Mouse (Mus musculus): ENCODE data around the gene Wfdc15a.
"Not testable (repeated sequence)": the region's sequence is repeated elsewhere in the genome, so short reads cannot be mapped to it uniquely, and the experiment has no call there.

Wfdc15a gene

DNA sequence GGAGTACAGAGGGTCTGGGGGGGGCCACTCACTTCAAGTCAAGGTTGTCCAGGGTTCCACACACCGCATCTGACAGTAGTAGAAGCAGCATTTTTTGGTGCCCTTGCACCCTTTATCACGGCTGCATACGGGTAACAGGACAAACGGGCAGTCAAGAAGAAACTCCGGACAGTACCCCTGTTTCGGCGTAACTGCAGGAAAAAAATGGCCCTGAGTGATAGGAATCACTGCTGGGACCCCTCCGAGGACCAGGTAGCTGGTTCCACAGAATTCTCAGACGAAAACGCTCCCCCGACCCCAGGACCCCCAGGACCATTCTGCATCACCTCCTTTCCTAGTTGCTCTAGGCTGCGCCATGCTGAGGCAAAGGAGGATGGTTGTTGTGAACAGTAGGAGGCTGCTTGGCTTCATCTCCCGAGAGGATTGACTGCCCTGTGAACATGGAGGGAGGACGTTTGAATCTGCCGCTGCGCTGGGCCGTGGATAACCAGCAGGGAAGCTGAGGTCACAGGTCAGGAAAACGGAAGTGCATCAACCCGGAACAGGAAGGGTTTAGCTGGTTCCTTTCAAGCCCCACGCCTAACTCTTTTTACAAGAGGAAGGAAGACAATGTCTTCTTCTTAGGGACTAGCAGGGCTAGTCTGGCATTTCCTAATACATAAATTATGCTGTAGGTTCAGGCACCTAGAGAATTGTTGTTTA lies at the start of gene Wfdc15a:
Gene Wfdc15a (minus strand): TSS at position 505 of the 702 bp plus-strand sequence.
- DNase-seq (ENCODE audit: low read depth in 1 of 2, low spot score in 2 of 2), result no peak

DNA sequence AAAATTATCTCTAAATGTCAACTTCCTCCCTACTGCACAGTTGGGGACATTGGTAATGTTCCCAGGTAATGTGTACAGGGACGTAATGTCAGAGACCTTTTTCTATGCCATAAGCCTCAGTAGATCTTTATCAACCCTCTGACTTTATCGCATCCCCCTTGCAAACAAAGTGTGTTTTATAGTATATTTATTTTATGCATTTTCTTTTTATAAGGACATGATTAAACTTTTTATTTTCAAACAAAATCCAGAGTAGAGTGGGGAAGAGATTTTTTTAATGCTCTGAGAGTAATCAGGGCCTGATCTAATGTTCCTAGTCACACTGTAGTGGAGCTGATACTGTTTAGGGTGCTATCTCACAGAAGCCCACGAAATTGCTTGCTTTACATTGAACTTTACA lies 38.4 kb upstream of the Wfdc15a start, which contains the start of gene Svs2:
Gene Svs2 (minus strand): TSS at position 101 of the 400 bp plus-strand sequence.
- DNase-seq (ENCODE audit: low read depth in 1 of 2, low spot score in 2 of 2), result no peak

DNA sequence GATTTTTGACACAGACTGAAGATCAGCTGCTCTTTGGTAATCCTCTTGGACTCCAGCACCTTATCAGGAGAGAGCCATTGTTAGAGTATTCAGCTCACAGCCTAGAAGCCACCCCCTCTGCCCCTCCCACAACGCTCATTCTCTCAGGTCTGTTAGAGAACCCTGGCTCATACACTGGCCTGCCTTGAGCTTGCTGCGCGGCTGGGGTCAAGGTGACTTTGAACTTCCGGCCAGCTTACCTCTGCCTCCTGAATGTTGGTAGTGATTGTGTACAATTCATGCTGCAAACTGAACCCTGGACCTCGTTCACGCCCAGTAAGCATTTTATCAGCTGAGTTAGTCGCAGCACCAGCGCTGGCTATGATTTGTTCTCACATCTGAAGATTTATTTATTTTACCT lies 32.7 kb upstream of the Wfdc15a start:
- no peak for DNase-seq (ENCODE audit: low read depth in 1 of 2, low spot score in 2 of 2)

DNA sequence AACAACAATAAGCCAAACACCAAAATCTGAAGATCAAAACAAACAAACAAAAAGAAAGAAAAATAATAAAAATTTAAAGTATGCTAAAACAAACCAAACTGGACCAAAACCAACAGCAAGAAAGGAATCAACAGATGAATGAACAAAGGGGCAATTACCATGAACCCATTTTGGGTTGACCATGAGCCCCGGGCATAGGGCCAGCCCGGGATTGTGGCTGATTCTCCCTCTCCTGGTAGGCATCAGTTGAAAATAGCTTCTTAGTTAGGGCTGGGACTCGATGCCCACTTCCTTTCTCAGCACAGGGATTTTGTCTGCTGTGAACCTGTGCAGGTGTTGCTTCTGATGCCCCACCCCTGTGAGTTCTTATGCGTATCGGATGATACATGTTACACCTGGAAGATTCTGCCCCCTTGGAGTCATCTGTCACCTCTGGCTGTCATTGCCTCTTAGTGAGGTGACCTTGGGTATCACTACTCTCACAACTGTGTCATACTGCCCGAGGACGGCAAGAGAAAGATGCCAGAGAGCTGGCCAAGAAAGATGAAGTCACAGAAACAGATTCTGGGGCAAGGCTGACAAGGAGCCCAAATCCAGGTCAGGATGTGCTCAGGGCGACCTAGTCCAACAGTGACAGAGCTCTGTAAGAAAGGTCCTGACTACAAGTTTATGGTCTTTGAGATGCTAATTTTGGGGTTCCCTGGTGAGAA lies 28.6 kb upstream of the Wfdc15a start:
- DNase-seq (ENCODE audit: low read depth in 1 of 2, low spot score in 2 of 2), result no peak

DNA sequence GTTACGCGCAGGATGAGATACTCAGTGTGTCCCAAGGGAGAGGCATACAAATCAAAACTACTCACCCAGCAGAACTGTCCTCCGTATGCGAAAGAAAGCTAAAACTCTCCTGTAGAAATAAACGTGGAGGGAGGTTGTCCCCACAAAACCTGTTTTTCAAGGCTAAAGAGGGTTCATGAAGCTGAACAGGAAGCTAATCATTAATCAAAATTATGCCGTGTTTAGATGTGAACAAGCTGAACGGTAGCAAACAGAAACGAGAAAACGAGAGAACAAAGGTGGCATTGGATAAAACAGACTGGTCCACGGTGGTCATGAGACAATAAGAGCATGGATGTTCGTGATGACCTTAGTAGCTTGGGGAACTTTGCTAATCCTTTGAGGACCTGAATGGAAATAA lies 21.6 kb upstream of the Wfdc15a start, which contains the start of gene Wfdc15b:
Gene Wfdc15b (minus strand): TSS at position 139 of the 400 bp plus-strand sequence.
- no peak for DNase-seq (ENCODE audit: low read depth in 1 of 2, low spot score in 2 of 2)

DNA sequence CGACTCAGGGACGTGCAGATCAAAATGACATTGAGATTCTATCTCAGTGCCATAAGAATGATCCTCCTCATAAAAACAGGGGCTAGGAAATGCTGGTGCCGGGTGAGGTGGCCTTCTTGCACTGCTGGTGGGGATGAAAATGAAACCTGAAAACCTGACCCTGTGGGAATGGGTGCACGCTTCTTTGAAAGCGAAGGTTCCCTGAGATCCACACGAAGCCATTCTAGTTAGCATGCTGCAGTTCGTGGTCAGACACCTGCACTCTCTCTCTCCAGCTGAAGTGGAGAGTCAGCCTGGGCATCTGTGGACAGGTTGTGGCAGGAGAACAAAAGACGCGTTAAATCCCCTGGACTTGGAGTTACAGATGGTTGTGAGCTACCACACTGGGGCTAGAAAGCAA lies 19.4 kb upstream of the Wfdc15a start:
- no peak for DNase-seq (ENCODE audit: low read depth in 1 of 2, low spot score in 2 of 2)

DNA sequence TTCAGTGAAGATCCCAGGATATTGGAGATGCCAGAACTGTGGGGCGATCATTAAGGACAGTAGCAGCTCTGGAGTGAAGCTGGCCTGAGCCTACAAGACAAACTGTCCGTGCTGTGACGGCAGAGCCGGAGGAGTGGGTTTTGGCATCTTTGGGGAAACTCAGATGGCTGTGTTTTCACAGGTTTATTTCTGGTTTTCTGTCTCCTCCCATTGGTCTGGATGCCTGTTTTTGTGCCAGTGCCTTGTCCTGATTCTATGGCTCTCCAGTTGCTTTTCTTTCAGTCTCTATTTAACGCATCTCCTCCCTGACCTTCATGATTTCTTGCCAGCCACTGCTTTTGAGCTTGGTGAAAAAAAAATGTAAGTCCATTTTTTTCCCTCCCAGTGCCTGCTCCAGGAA lies 12.8 kb upstream of the Wfdc15a start:
- no peak for DNase-seq (ENCODE audit: low read depth in 1 of 2, low spot score in 2 of 2)

DNA sequence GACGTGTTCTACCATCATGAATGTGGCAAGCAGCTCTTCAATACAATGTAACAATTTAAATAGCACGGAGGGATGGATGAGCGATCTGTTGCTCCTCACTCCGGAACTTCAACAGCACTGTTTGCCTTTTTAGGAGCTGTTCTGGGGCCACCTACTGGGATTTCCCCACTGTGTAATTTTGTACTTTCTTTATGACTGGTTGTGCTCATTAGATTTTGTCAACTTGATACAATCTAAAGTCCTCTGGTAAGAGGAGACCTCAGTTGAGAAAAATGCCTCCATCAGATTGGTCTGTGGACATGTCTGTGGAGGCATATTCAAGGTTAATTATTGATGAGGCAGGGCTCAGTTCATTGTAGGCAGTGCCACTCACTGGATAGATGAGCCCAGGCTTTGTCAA lies 11.0 kb upstream of the Wfdc15a start:
- DNase-seq (ENCODE audit: low read depth in 1 of 2, low spot score in 2 of 2), result no peak

DNA sequence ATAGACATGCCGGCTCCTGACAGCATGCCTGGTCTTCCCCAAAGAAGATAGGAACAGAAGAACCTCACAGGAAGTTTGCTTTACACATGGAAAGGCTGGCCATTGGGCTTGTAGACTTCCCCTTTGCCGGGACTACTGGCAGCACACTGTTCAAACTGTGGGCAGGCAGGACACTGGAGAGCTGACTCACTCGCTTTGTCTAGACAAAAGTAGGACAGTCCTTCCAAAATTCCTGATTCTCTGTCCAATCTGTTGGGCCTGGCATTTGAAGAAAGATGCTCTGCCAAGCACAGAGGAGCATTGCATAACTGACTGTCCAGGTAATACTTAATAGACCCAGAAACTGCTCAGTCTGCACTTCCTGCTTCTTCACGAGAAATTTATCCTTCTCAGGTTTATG lies 6.7 kb upstream of the Wfdc15a start:
- no peak for DNase-seq (ENCODE audit: low read depth in 1 of 2, low spot score in 2 of 2)

DNA sequence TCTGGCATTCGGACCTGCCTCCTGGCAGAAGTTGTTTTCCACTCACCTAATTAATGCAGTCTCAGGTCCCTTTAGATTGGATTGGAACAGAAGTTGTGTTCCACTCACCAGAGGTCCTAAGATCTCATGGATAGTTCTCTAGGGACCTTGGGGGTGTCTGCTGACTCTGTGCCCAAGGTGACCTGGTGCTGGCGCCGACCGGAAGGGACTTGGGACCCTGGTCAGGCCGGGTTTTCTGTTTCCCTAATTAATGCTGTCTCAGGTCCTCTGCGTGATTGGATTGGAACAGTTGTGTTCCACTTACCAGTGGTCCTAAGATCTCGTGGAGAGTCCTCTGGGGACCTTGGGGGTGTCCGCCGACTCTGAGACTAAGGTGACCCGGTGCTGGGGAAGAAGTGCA lies 6.1 kb upstream of the Wfdc15a start:
- not testable (repeated sequence) for DNase-seq (ENCODE audit: low read depth in 1 of 2, low spot score in 2 of 2)

DNA sequence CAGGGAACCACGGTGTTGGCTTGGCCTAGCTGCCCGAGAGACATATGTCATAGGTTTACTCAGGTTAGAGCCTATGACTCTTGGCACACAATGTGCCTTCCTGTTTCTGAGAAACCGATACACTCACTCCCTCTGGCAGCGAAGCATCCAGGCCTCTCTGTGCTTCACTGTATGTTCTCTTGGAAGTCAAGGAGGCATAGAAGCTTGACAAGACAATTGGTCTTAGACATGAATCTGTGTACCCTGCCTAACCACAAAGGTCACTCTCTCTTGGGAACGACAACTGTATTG lies 3.3 kb downstream of the Wfdc15a start:
- DNase-seq (ENCODE audit: low read depth in 1 of 2, low spot score in 2 of 2), result no peak

DNA sequence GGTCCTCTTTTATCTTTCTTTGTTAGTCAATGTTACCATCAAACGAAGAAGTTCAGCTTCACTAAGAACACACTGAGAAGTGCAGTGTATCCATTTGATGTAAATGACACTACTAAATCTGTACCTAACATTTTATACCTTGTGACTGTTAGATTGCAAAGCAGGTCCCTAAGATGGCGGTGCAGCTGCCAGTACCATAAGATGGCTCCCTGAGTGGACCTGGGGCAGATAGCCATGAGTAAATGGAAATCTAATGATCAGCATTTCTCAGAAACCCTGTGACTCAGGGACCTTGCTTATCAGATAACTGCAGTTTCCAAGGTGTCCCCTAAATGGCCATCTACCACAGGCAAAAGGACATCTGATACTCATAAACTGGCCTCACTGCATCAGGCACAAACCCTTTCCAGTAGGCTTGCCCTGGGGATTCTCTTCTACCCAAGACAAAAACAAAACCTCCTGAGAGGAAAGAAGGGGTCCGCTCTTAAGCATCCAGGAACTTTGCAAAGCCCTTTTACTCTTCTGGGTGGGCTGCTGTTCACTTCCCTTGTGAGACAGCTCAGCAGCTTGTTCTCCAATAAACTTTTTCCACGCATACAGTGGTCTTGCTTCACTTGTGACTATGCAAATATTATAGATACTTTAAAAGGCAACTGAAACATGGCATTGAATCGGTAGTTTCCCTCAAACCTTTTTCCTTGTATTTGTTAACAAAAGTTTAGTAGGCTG lies 3.8 kb downstream of the Wfdc15a start:
- DNase-seq (ENCODE audit: low read depth in 1 of 2, low spot score in 2 of 2), result no peak

DNA sequence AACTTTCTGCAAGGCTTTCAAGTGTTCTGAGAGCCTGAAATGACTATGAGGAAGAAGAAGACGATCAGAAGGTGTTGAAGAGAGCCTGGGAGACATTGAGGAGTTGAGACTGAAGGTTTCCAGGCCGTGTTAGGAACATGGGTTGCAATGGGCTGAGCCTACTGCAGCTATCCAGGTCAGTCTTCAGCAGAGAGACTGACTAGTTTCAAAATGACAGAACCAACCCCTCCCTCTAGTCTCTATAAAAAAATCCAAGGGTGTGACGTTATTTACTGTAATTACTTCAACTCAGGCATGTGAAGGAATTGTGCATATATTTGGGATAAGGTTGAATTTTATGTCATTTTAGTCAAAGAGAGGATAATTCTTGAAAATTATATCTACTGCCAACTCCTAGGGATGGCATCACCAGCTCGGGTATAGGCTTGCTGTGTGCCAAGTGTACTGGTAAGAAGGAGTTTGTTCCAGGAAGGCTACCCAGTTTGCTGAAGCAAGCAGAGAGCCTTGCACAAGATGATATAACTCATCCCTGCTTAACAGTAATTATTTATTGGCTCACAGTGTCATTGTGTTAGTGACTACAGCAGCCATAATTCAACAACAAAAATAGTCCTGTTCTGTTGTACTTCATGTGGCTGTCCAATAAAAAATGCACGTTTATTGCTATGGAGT lies 4.8 kb downstream of the Wfdc15a start:
- DNase-seq (ENCODE audit: low read depth in 1 of 2, low spot score in 2 of 2), result no peak

DNA sequence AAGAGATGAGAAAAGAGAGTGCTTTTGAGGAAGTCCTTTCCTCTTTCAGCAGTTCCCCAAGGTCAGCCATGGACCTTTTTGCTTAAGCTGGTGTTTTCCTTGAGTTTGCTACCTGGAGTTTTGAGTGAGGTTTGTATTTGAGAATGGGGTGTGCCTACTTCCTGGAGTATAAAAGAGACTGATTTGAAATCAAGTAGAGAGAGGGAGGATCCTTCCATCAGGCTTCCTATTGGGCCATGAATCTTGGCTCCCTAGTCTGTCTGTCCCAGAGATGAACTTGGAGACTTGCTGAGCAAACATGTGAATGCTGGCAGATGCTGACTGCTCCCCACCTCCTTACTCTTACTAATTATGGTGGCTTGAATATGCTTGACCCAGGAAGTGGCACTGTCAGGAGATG lies 7.7 kb downstream of the Wfdc15a start:
- DNase-seq (ENCODE audit: low read depth in 1 of 2, low spot score in 2 of 2), result no peak

DNA sequence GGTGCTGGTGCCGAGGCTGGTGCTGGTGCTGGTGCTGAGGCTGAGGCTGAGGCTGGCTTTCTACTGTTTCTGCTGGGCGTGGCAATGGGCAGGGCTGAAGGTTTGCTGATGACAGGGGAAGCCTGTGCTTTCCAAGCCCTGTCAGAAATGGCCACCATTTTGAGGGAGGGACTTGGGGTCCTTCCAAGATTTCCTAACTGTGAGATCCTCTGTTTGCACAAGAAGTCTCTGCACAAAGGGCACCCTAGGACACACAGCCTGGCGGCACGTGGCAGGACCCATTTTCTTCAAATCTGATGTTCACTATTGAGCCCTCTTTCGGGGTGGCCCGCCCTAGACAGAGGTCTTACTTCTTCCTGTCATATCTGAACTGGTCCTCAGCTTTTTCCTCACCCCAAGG lies 9.4 kb downstream of the Wfdc15a start, which contains the start of gene Wfdc12:
Gene Wfdc12 (minus strand): TSS at position 33 of the 400 bp plus-strand sequence.
- DNase-seq (ENCODE audit: low read depth in 1 of 2, low spot score in 2 of 2), result no peak

DNA sequence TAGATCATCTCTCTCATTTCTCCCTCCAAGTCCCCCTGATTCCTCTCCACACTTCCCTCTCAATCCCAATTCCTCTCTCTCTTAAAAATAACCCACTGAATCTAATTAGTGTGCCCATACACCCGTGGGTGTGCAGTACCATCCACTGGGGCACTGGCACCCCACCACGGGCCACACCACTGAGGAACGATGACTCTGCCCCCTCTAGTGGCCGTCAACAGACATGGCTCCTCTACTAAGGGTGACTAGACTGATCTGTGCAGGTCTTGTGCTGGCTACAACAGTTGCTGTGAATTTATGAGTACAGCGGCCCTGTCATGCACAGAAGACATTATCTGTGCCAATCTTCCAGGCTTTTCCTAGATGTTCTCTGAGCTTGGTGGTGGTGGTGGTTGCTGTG lies 11.2 kb downstream of the Wfdc15a start:
- no peak for DNase-seq (ENCODE audit: low read depth in 1 of 2, low spot score in 2 of 2)

DNA sequence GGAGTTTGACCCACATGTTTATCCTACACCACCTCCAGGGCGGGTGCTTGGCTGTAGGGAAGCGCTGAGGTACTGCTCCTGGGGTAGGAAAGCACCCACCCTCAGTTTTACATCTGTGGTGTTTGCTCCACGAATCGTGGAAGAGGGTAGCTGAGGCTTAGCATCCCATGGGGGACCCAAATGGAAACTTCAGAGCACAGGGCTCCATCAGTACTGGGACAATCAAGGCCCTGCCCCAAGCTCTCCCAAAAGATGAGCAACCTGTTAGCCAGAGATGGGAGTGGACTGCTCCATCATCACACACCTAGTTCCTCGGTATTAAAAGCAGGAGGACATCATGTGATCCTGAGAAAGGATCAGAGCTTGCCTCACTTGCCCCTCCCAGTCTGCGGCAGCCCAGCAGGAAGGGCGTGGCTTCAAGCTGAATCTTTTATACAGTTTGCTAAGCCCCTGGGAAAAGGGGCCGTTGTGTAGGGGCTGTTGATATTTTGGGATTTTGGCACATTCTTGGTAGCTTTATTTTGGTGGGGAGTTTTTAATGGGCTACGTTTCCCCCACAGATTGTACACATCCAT lies 15.7 kb downstream of the Wfdc15a start:
- DNase-seq (ENCODE audit: low read depth in 1 of 2, low spot score in 2 of 2), result no peak

DNA sequence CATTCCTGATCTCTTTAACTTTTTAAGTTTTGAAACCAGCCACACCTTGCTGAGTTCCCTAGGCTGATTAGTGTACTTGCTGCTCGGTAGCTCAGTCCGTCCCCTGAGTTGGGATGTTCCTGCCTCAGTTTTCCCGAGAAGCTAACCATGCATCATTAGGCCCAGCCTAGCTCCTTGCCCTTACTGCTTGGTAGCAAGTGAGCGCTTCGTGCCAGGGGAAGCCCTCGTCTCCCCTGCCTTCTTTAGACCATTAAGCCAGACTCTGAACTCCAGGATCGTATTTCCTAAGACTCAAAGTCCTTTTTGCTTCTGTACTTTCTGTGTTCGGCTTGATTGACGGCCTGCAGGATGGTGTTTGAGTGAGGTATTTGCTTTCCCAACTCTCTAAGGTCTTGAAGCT lies 16.6 kb downstream of the Wfdc15a start:
- no peak for DNase-seq (ENCODE audit: low read depth in 1 of 2, low spot score in 2 of 2)

DNA sequence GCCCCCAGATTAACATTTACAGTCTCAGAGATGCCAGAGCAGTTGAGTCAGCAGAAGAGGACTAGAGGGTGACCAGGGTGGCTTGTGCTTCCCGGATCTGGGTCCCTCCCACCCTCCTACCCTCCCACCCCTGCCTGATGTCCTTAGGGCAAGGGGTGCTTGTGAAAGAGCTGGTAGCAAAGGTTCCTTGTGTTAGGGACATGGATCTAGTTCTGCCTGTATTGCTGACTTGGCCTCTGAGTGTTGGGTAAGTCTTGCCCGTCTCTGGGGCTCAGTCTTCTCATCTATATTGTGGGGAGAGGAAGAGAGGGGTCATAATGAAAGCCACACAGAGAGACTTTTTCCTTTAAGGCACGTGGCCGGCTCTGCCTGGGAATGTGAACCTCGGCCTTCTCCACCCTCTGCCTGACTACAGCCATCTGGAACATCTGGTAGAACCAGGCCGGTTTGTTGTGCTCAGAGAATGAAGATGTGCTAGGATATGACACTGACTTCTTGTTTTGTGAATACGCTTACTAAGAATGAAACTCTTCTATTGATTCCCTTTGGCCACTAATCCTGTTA lies 17.2 kb downstream of the Wfdc15a start, which contains the start of gene Wfdc5:
Gene Wfdc5 (minus strand): TSS at position 51 of the 564 bp plus-strand sequence.
- no peak for DNase-seq (ENCODE audit: low read depth in 1 of 2, low spot score in 2 of 2)

DNA sequence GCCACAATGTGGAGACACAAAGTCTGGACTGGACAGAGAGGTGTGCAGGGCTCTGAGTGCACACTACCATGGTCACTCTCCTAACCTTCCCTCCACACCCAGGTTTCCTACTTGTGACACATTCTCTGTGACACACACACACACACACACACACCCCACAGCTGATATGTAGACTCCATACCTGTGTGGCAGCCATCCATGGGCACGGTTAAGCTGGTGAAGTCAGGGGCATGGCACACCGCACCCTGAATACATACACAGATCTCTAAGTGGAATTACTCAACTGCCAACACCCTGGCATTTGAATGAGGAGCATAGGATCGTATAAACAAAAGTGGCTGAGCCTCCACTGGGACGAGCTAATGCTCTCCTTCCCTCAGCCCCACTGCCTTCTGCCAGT lies 19.2 kb downstream of the Wfdc15a start:
- no peak for DNase-seq (ENCODE audit: low read depth in 1 of 2, low spot score in 2 of 2)

DNA sequence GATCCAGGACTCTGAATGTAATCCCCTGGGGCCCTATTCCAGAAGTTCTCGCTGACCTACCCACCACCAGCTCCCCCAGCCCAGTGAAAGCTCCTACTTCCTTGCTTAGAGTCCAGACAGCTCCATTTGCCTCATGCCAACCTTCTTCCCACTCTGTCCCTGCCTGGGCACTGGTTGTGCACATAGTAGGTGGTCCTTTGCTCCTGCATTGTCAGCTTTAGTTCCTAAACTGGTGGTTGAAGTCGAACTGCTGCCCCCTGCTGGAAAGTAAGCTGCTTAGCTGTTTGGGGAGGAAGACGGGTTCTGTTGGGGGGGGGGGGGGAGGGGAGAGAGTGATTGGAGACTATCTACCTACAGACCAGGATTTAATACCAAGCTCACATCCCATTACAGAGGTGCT lies 19.8 kb downstream of the Wfdc15a start:
- DNase-seq (ENCODE audit: low read depth in 1 of 2, low spot score in 2 of 2), result no peak
